Mouse (Mus musculus) small intestine, adult 2 months (tissue): ENCODE data around the gene Itgb5. TPM values are rescaled to one million over a fixed set of nuclear protein-coding genes. Genes with fewer than 3 reads are reported as not detected.
A peak's percentile ranks its signal among the peaks of the same experiment; 100 is the strongest.

Experiments
- H3K27ac ChIP-seq: fragments of 200-500 bp; 2 replicates; pipeline ENCODE4 v1.5.1; 2012; ENCODE audit warnings: low read depth, low read length, control low read depth, inconsistent platforms; ENCODE audit not compliant: insufficient read depth
- H3K27me3 ChIP-seq: fragments of 200-500 bp; 2 replicates; pipeline ENCODE4 v1.6.1; 2012; ENCODE audit warnings: mild to moderate bottlenecking, moderate library complexity, low read length, inconsistent platforms; ENCODE audit not compliant: control insufficient read depth, insufficient read depth
- H3K36me3 ChIP-seq: fragments of 200-500 bp; 2 replicates; pipeline ENCODE4 v1.6.1; 2012; ENCODE audit warnings: mild to moderate bottlenecking, low read length, control low read depth, inconsistent platforms; ENCODE audit not compliant: control insufficient read depth, insufficient read depth
- H3K4me1 ChIP-seq: fragments of 200-500 bp; 2 replicates; pipeline ENCODE4 v1.6.1; 2012; ENCODE audit warnings: low read length, inconsistent platforms, mixed read lengths; ENCODE audit not compliant: control insufficient read depth, insufficient read depth, insufficient read length
- H3K4me3 ChIP-seq: fragments of 200-500 bp; 2 replicates; pipeline ENCODE4 v1.5.1; 2012; ENCODE audit warnings: low read depth, mild to moderate bottlenecking, control low read depth, inconsistent platforms, low read length, moderate library complexity
- CTCF ChIP-seq: fragments of 200-500 bp; IDR thresholded peaks from 2 replicates; pipeline ENCODE4 v1.5.1; 2012; ENCODE audit warnings: low read depth, mild to moderate bottlenecking, control low read depth, inconsistent platforms, low read length, moderate library complexity, mixed read lengths; ENCODE audit not compliant: insufficient replicate concordance, insufficient read length; ENCODE audit errors: extremely low read depth
- POLR2A ChIP-seq: fragments of 200-500 bp; IDR thresholded peaks from 2 replicates; pipeline ENCODE4 v1.6.1; 2012; ENCODE audit warnings: low read depth, mild to moderate bottlenecking, control low read depth, inconsistent platforms, low read length, moderate library complexity
- WGBS: fragments of 180-500 bp; shearing (Covaris S2); methylation state at CpG from one replicate; pipeline ENCODE4 v1.1.7; 2018; 5-methylcytosine and 5-hydroxymethylcytosine counted together
- polyA plus RNA-seq: library from polyadenylated mRNA; depleted of rRNA; stranded (reverse); fragments of >200 nt; gene quantifications from 2 replicates; pipeline ENCODE4 v1.2.3, GENCODE M21; 2012

Gene Itgb5
- polyA plus RNA-seq, 1 experiment: 80.3 TPM

DNA sequence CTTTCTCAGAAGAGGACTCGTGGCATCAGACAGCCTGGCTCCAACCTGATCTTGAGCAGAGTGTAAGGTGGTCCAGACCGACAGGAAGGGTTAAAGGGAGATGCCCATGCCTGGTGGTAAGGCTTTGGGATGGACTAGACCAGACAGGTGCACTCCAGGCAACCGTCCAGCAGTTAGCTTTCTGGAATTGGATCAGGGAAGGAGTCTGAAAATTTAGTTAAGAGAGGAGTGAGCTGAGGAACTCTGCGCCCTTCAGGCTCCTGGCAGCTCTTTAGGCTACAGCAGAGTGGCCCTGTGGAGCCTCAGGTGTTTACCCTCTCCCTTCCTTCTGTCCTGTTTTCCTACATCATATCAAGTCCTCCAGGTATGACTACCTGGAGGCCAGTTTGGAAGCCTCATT, 32.9 kb downstream of the Itgb5 start:
- H3K27me3 ChIP-seq: no peaks in the 10 kb centered on the region
- WGBS: 80% methylated on average over 4 of the region's 4 CpGs
- TF ChIP-seq CTCF: no peak
- TF ChIP-seq POLR2A: no peak
- H3K4me1 ChIP-seq: peaks cover 6% of the 10 kb centered on the region; the same call in 1 of the 2 replicates
- no peaks in the 10 kb centered on the region for H3K36me3 ChIP-seq
- H3K4me3 ChIP-seq: no peak overlapping the region
- no peak overlapping the region for H3K27ac ChIP-seq

DNA sequence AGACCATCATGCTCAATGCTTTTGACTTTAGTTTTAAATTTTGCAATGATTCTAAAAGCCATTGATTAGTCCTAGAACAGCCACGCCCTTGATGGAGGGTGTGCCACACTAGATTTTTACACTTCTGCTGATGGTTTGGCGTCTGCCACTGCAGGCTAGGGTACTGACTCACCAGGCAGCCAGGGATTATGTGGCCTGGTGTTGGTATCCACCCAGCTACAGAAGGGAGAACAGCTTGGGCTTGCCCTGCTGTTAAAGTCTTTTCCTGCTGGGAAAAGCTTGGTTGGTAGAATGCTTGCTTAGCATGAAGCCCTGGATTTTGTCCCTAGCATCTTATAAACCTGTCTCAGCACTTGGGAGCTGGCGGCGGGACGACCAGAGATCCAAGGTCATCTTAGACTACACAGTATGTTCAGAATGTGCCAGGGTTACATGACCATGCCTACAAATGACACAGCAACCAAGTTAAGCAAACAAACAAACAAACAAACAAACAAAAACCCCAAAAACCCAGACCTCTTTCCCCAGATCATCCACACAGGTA, 33.8 kb downstream of the Itgb5 start:
- 60% methylated on average over 5 of the region's 5 CpGs for WGBS
- no peaks in the 10 kb centered on the region for H3K36me3 ChIP-seq

DNA sequence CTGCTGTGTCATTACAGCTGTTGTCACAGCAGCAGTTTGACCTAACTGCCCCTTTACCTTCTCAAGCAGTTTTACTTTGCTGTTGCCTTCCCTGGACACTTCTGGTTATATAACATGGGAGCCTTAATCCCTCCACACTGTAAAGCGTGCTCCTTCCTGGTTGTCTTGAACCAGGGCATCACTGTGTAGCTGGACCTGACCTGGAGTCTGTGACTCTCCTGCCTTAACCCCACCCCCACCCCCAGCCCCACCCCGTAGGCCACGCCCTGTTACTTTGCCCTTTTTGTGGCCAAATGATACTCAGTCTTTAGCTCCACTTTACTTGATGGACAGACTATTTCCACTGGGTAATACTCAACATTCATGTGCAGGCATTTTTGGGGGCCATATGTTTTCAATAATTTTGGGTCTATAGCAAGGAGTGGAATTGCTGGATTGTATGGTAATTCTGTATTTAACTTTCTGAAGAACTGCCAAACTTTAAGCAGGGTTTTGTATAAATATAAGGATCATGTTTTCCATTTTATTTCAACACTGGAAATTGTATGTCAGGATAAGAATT, 40.8 kb downstream of the Itgb5 start:
- Histone ChIP-seq H3K4me1 (peaks cover 2% of the 10 kb centered on the region; the same call in 1 of the 2 replicates), H3K4me3 (no peak overlapping the region), H3K27me3 (no peaks in the 10 kb centered on the region), H3K36me3 (no peaks in the 10 kb centered on the region), H3K27ac (peak overlapping the region; percentile 66; the same call in 1 of the 2 replicates)
- WGBS: 41% methylated on average over 3 of the region's 3 CpGs
- TF ChIP-seq POLR2A (no peak), CTCF (no peak)

More for the DNA sequence above, 33.8 kb downstream of the Itgb5 start:
- no peak overlapping the region for H3K4me3 ChIP-seq
- TF ChIP-seq CTCF (no peak), POLR2A (no peak)
- H3K4me1 ChIP-seq: peaks cover 6% of the 10 kb centered on the region; the same call in 1 of the 2 replicates
- H3K27me3 ChIP-seq: no peaks in the 10 kb centered on the region
- H3K27ac ChIP-seq: peak overlapping the region; percentile 45; the same call in 1 of the 2 replicates

DNA sequence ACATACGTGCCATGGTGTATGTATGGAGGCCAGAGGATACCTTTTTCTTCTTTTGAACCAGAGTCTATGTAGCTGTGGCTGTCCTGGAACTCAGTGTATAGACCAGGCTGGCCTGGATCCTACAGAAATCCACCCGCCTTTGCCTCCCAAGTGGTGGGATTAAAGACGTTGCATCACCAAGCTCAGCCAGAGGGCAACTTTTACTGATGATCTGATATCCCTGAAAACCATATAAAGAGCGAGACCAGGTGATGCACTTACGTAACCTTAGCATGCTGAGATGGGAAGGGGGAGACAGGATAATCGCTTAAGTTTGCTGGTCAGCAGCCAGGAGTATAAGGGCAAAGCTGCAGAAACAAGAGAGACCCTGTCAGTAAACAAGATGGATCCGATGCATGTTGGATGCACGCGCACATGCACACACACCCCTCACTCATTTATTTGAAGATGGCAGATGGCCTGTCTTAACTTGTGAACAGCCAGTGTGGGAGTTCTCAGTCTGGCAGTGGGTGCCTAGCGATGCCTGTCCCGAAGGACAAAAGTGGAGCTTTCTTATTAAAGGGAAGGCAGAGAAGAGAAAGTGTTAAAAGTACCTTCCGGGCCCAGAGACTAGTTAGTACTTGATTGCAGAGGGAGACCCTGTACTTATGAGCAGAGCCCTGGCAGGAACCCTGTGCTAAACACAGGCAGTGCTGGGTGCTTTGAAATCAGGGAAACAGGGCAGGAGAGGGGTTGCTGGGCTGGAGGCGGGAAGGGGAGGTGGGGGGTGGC, 41.7 kb downstream of the Itgb5 start:
- H3K4me1 ChIP-seq: peaks cover 2% of the 10 kb centered on the region; the same call in 1 of the 2 replicates
- no peak for TF ChIP-seq POLR2A
- TF ChIP-seq CTCF: no peak
- no peaks in the 10 kb centered on the region for H3K27me3 ChIP-seq
- H3K27ac ChIP-seq: no peak overlapping the region
- H3K4me3 ChIP-seq: no peak overlapping the region
- 87% methylated on average over 13 of the region's 13 CpGs for WGBS
- no peaks in the 10 kb centered on the region for H3K36me3 ChIP-seq

DNA sequence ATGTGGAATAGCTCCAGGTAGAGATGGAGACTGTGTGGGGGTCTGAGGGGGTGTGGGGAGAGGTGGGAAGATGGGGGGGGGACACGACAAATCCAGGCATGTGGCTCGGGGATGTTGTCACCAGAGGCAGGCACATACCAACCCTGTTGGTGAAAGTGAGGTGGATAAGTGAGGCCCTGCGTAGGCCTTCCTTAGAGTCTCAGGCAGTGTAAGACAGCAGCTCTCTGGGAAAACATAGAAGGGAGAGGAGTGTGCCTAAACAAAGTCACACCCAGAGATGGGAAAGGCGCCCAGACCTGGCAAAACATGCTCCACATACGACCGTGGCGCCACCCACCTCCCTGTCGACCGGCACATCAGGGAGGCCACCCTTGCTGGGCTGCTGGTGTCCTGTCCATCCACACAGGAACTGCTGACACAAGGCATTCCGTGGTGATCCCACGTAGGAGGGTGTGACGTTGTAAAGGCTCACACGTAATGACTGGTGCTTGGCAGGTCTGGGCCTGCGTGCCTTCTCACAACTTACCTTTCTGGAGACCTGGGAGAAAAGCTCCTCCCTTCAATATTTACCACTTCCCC, 42.5 kb downstream of the Itgb5 start:
- no peak overlapping the region for H3K27ac ChIP-seq

DNA sequence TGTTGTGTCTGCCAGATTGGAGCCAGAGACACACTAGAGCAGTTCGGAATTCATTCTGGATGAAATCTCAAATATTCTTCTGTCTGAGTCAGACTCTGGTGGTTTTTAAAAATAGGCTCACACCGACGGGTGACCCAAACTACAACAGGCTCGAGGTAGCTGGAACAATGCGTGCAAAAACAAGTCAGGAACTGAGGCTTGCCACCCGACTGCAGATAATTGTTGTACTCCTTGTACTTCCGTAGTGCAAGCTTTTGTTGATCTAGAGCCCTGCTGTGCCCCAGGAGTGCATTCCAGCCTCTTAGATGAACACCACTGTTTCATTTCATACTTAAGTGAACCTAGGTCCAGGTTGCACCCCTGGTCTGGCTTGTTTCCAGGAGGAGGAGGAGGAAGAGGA, 43.8 kb downstream of the Itgb5 start:
- TF ChIP-seq POLR2A: no peak
- no peak for TF ChIP-seq CTCF
- Histone ChIP-seq H3K27me3 (no peaks in the 10 kb centered on the region), H3K4me3 (no peak overlapping the region), H3K36me3 (no peaks in the 10 kb centered on the region), H3K4me1 (peaks cover 4% of the 10 kb centered on the region; the same call in 1 of the 2 replicates), H3K27ac (no peak overlapping the region)
- 71% methylated on average over 7 of the region's 7 CpGs for WGBS

More for the DNA sequence above, 42.5 kb downstream of the Itgb5 start:
- no peaks in the 10 kb centered on the region for H3K27me3 ChIP-seq
- H3K4me3 ChIP-seq: peak overlapping the region; percentile 10; the same call in 1 of the 2 replicates
- peaks cover 2% of the 10 kb centered on the region; the same call in 1 of the 2 replicates for H3K4me1 ChIP-seq
- WGBS: 44% methylated on average over 14 of the region's 14 CpGs
- no peaks in the 10 kb centered on the region for H3K36me3 ChIP-seq
- TF ChIP-seq CTCF (no peak), POLR2A (no peak)
